Mouse (Mus musculus) cerebellum, postnatal 14 days (tissue): ENCODE data around the gene Gtf3c6.
A peak's percentile ranks its signal among the peaks of the same experiment; 100 is the strongest.

Source experiments
- DNase-seq, 2 experiments: peaks; one replicate each; pipeline ENCODE4 v3.0.0; 2021; ENCODE audit warnings: mixed read lengths in 2 of 2

Gene Gtf3c6

DNA sequence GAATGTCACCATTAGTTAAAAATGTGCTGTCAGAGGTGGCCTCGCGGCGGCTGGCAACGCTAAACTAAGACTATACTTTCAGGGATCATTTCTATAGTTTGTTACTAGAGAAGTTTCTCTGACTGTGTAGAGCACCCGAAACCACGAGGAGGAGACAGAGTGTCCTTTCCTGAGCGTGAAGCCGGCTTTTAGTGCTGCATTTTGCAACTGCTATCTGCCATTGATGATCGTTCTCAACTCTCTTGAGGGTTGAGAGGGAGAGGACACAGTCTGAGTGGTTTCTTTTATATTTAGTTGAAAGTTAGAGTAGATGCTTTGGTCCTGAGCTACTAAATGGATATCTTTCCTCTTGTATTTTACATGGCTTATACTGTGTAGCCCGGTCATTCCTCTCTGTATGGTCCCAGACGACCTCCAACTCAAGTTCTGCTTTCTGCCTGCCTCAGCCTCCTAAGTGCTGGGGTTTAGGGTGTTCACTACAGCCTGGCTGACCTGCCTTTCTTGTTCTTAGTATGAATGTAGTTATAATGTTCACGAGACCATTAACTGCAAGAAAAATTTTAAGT lies 576 bp upstream of the Gtf3c6 start:
- DNase-seq: peak; percentile 53 to 64

- peak; percentile 56 to 62 for DNase-seq
These were observed 1.2 kb downstream of the Gtf3c6 start for GRCm38 (mm10) chr10:40256716-40257115.

DNA sequence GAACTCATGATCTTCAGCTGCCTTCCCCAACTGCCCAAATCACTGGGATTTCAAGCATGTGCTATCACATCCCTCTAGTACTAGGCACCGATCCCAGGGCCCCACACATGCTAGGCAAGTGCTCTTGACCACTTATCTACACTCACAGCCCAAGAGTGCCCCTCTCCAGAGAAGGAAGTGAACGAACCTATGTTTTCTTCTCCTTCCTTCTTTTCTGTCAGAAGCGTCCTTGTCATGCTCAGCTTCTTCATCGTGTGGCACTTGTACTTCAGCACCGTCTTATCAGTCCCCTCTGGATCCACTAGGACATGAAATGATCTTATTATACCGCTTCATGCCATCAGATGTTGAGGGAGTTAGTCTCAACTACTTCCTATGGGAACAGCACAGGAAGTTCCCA lies 6.9 kb downstream of the Gtf3c6 start:
- no peak for DNase-seq

- peak; percentile 21 to 22 for DNase-seq
These were observed 8.3 kb downstream of the Gtf3c6 start for GRCm38 (mm10) chr10:40249625-40250024.

GRCm38 (mm10) chr10:40247166-40247716 lies 10.7 kb downstream of the Gtf3c6 start:
- DNase-seq: no peak

- peak; percentile 85 for DNase-seq
These were observed 11.3 kb downstream of the Gtf3c6 start, which contains the start of gene Rpf2 for GRCm38 (mm10) chr10:40246374-40247165. Gene Rpf2, minus strand, starts transcription at chr10:40247036.

DNA sequence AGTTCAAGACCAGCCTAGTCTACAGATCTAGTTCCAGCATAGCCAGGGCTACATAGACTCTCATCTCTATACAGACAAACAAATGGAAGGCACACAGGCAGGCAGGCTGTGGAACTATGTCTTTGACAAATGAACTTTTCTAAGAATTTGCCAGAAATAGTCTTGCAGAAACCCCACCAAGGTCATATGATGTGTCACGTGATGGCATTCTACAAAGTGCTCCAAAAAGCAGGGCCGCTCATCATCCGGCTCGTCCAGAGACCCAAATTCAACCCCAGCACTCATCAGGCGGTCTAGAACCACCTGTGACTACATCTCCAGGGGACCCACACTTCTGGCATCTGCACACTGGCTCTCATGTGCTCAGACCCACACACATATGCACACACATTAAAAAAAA lies 20.1 kb downstream of the Gtf3c6 start:
- DNase-seq: no peak

- no peak for DNase-seq
These were observed 24.7 kb downstream of the Gtf3c6 start for GRCm38 (mm10) chr10:40233241-40233640.

GRCm38 (mm10) chr10:40232442-40232841 lies 25.5 kb downstream of the Gtf3c6 start:
- no peak for DNase-seq

- no peak for DNase-seq
These were observed 28.2 kb downstream of the Gtf3c6 start for GRCm38 (mm10) chr10:40229725-40230124.

GRCm38 (mm10) chr10:40227660-40228303 lies 30.1 kb downstream of the Gtf3c6 start:
- DNase-seq: peak; percentile 69 to 76

DNA sequence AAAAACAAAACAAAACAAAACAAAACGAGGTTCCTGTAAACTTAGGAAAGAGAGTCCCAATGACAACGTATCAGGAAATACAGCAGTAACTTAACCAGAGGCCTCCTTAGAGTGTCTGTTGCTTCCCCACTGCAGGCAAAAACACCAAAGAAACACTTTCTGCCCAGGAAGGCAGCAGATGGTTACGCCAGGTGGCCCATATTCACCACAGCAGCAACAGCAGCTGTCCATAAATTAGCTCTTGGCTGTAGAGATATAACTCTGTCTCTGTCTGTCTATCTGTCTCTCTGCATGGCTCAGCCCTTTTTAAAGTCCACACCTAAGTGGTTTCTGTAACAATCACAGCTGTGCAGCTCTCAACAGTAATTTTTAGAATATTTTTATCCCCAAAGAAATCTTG lies 39.0 kb downstream of the Gtf3c6 start:
- DNase-seq: no peak

- peak; percentile 91 to 93 for DNase-seq
These were observed 45.3 kb downstream of the Gtf3c6 start for GRCm38 (mm10) chr10:40212443-40213169.
